Mouse (Mus musculus): ENCODE measurements around the gene Lkaaear1.

Gene Lkaaear1

DNA sequence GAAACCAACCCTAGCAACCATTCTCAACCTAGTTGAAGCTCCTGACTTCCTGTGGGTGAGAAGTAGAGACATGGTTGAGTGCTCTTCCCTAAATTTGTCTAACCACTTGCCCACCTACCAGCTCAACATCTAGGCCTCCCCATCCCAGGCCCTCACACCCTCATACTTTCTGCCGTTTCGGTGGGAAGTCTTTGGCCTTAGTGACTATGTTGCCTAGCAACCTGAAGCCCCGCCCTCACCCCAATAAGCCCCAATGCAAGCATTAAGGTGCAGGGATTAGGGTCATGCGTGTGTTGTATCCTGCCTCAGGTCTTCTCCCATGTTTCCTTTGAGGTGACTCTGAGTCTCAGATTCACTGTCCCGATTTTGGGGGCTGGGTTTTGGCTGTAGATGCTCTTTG lies at the start of gene Lkaaear1:
Gene Lkaaear1 (minus strand): TSS at position 202 of the 400 bp plus-strand sequence.
- DNase-seq (ENCODE audit: low spot score), result no peak

DNA sequence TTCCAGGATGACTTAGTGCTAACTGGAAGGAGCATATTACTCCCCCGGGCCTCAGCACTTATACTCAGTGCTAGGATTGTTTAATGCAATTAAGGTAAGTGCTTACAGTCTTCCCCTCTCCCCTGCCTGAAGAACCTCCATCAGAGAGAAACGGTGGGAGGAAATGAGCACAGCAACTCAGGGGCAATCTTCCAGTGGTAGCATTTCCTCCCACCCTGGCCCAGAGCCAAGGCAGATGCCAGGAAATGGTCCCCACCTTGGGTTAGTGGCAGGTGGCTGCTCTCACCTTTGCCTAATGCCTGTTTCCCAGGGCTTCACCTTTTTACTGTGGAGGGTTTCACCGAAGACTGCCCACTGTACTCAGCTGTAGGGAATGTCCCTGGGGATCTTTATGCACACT lies 31.8 kb upstream of the Lkaaear1 start:
- peak; percentile 26 for DNase-seq (ENCODE audit: low spot score)

DNA sequence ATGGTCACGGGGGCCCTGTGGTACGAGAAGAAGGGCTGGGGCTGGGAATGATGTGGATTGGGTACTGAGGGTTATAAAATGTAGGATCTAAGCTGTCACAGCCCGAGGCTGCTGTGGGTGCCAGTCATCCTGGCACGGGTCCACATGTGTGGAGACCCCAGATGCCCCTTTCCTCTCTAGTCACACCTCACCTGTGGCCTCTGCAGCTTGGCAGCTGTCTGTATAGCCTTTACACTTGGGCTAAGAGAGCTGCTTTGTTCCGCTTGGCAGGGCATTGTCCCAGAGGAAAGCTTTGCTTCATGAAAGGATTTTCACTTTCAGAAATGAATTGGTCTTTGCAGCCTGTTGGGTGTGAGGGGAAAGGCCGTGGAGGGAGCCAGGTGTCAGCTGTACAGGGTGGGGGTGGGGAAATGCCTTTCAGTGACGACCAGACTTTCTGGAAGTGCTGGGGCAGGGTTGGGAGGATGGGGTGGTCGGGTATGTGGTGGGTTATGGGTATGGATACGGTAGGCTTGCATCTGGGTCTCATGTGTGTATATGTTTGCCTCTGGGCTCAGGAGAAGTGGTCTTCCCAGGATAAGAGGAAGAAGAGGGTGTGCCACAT lies 29.5 kb upstream of the Lkaaear1 start:
- no peak for DNase-seq (ENCODE audit: low spot score)

DNA sequence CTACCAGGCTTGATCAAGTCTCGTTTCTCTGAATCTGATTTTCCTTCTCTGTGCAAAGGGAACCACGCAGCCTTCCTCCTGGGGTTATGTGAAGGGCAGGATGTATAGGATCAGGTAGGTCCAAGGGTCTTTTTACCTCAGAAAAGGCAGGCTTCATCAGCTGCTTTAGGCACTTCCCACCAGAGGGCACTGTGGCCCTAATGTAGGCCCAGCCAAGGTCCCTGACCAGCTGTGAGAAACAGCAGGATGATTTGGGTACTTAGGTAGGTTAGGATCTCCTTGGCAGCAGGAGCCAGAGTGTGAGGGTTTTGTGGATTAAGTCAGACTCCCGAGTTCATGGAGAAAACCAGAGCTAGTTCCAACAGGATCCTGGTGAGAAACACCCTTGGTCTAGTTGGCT lies 24.0 kb upstream of the Lkaaear1 start:
- DNase-seq (ENCODE audit: low spot score), result no peak

DNA sequence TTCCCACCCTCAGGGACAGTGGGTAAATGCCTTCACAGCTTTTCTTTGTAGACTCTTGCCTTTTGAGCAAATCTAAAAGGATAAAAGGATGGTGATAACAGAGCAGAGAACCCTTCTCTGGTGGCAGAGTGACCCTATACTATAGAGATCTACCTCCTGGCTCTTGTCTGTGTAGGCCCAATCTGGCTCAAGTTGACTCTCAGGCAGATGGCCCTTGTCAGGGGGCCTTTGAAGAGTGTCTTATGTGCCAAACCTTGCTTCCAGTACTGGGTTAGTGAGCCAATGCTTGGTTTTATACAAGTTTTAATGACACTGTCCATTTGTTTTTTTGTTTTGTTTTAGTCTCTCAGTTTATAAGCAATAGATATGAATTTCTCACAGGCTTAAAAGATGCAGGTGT lies 23.0 kb upstream of the Lkaaear1 start:
- no peak for DNase-seq (ENCODE audit: low spot score)

DNA sequence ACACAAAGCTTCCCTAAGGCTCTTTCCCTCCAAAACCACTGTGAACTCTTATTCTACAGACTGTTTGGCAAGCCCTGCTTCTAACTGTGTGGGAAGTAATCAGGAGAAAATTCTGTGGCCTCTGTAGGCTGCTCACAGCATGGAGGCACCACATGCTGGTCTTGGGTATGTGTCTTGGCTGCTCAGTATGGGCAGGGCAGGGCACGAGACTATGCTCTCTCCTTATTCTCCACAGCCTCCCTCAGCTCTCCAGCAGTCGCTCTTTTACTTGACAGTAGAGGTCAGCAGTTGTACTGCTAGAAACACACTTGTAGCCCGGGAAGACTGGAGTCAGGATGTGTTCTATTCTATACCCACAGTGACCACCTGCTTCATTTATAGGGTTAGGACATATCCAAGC lies 21.8 kb upstream of the Lkaaear1 start:
- no peak for DNase-seq (ENCODE audit: low spot score)

DNA sequence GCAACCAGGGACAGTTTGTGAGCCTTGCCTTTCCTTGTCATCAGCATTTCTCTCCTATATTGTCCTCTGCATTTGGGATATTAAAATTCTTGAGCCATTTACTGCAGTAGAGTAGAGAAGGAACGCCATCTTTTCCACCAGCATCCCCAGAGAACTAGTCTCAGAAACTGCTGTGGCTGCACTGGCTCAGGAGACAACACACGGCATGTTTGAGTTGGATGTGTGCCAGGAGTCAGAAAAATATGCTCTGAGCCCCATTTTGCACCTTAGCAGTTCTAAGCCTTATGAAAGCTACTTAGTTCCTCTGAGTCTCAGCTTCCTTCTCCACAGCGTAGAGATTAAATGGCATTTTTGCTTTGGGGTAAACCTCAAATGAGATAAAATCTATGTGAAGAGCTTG lies 18.7 kb upstream of the Lkaaear1 start:
- DNase-seq (ENCODE audit: low spot score), result no peak

DNA sequence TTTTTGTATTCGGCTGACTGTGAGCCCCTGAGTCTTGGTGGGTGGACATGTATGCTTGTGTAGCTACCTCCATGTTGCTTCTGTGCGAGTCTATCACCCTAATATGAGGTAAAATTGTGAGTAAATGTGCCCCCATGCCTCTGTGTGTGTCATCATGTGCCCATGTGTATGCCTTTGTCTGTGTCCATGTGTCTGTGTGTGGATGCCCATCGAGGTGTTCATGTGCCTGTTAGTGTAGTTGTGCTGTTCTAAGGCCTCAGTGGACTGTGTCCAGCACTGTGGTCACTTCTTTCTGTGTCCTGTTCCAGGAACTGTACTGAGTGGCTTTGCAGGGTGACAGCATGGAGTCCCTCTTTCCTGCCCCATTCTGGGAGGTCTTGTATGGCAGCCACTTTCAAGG lies 17.1 kb upstream of the Lkaaear1 start:
- no peak for DNase-seq (ENCODE audit: low spot score)

DNA sequence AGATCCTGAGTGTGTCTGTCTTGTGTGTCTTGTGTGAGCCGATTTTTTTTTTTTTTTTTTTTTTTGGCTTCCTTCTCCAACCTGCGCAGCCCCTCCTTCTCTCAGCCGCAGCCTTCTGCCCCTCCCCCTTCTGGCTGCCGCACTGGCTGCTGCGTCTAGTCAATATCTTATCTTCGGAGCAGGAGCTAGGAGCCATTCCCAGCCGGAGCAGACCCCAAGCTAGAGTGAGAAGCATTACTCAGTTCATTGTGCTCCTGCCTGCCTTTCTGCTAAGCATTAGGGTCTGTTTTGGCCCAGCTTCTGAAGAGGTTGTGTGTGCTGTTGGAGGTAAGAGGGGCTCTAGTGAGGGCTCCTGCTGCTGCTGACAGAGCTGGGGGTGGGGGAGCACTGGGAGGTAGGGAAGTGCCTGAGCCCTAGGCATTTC lies 16.7 kb upstream of the Lkaaear1 start, which contains the start of gene Oprl1:
Gene Oprl1 (plus strand): TSS at position 114 of the 424 bp plus-strand sequence.
- no peak for DNase-seq (ENCODE audit: low spot score)

DNA sequence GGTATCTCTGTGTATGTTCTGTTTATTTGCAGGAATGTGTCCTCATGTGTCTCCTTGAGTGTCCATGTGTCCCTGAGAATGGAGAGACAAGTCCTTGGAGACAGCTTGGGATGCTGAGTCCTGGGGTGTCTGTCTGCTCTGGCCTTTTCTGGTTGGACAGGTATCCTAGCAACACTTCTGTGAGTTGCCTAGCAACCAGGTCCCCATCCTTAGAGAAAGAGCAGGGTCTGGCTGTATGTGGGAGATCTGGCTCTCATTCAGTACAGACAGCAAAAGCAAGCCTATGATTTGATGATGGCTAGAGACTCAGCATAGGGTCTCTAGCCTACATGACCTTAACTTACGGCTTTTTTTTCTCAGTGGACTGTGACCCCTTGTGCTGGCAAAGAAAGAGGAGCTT lies 15.5 kb upstream of the Lkaaear1 start:
- no peak for DNase-seq (ENCODE audit: low spot score)

DNA sequence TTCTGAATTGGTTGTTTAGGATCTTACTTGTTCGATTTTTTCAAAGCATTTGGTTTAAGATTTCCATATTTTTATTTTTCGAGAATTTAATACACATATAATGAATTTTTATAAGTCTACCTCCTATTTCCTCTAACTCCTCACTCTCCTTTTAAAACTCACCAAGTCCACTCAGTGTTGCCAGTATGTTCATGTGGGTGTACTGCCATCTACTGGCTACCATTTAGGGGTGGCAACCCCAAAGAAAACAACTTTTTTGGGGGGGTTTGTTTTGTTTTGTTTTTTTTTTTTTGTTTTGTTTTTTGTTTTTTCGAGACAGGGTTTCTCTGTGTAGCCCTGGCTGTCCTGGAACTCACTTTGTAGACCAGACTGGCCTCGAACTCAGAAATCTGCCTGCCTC lies 8.4 kb upstream of the Lkaaear1 start:
- DNase-seq (ENCODE audit: low spot score), result peak; percentile 36

DNA sequence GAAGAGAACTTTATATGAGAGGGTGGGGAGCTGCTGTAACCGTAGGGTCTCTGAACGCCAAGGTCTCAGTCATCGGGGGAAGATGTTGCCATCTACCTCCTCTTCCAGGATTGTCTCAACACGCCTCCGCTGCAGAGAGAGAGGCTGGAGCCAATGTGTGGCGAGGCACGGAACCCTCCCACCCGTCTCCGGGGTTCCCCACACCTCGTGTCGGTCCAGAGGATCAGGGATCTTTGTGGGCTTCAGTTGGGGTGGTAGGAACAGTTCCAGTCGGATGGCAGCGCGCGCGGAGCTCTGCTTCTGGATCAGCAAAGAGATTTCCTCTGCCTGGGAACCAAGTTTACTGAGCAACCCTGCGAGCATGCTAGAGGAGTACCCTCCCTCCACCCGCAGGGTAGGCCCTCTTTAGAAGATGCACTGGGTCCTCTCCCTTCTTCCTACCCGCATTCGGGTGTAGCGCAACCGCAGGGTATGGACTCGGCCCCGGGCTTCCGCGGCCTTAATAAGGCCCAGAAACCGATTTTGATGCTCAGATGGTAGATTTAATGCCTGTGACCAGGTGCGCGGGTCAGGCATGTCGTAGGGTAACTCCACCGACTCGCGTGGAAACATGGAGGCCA lies 1.3 kb downstream of the Lkaaear1 start:
- no peak for DNase-seq (ENCODE audit: low spot score)

DNA sequence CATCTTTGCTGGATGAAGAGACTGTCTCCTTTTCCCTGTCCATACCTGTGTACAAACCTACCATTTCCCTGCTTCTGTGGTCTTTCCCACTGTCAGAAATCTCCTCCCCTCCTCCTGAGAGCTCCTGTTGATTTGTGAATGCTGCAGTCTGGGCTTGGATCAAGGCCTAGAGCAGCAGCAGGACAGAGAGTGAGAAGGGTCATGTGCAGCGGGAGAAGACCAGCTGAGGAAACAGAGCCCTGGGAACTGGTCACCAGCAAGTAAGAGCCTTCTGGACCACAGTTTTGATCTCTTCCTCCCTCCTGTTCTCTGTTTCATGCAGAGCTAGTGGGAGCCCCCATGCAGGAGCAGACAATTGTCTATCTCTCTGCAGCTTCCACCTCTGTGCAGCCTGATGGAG lies 2.5 kb downstream of the Lkaaear1 start:
- DNase-seq (ENCODE audit: low spot score), result no peak

DNA sequence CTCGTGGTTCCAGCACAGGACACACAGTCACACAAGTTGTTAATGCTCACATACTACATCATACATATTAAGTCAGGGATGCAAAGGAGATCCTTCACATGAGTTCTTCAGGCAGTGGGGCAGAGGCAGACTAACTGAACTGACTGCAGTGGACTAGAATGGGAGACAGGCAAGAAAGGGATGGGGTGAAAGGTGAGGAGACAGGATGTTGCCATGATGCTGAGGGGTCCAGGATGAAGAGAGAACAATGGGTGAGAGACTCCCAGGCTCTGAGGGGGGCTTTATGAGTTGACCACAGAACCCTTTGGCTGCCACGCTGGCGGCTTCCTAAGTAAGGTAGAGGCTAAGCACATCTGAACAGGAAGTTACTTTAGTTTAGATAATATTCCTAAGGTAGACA lies 3.7 kb downstream of the Lkaaear1 start:
- DNase-seq (ENCODE audit: low spot score), result no peak

DNA sequence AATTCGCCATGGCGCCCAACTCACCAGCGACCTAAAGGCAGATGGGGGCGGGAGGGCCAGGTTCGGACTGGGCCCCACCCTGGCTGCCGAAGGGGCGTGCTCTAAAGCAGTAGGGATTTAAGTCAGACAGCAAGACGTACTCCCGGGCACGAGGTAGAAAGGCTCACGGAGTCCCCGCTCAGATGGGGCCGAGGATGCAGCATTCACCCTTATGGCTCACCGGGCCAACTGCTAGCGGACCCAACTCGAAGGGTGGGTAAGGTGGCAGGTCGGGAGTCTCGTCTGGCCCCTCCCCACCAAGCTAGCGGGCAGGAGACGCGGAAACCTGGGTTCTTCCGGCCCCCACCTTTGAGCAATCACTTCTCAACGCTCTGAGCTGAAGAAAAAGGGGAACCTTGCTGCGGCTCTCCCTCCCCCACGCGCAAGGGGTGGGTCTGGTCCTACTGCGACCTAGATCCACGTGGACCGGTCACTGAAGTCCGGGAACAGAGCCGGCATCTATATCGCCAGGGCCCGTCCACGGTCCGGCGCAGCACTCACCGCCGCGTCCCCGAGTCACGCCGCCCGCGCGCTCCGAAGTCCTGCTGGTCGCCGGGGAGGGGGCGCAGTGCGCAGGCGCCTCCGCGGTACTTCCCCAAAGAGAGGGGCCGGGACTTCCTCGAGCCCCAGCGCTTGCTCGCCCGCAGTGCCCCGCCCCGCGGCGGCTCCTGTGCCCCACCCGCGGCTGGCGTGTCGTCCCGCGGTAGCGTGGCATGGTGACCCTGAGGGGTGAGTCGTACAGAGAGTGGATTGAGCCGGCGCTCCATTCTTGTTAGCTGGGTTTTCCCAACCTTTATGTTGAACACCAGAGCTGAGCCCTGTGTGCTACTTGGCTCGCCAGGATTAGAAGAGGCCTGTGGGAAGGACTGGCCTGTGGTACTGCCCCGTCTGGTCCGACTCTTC lies 4.6 kb downstream of the Lkaaear1 start, which contains the start of gene Rgs19:
Gene Rgs19 (minus strand): TSS at position 639 of the 942 bp plus-strand sequence.
- DNase-seq (ENCODE audit: low spot score), result peak; percentile 87

DNA sequence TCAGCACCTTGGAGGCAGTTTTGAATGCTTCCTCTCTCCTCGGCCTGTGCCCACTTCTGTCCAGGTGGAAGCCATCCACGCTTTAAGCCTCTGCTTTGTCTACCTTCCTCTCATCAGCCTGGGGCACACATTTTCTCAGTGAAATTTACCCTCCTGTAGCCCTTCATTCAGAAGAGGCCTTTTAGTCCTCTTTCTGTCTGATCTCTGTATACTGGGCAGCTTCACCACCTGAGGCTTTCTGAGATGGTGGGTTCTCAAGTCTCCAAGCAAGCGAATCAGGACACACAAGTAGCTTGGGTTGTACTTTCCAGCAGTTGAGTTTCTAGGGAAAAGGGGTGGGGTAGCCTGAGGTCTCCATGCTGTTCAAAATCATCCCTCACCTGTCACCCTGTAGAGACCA lies 5.9 kb downstream of the Lkaaear1 start:
- no peak for DNase-seq (ENCODE audit: low spot score)

DNA sequence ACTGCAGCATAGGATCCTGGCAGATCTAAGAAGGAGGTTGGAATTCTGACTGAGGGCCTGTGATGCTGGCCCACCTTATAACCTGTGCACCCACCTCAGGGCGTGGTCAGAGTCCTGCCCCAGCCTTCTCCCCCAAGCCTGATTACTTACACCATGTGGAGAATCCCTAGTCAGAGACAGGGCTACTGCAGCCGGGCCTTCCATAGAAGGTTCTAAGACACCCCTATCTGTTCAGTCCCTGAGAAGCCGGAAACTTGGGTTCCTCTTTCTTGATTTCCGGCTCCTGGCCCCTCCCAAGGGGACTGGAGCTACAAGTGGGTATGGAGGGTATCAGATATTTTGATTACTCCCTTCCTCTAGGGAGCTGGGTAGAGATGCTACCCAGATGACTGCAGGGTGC lies 6.7 kb downstream of the Lkaaear1 start:
- peak; percentile 40 for DNase-seq (ENCODE audit: low spot score)

DNA sequence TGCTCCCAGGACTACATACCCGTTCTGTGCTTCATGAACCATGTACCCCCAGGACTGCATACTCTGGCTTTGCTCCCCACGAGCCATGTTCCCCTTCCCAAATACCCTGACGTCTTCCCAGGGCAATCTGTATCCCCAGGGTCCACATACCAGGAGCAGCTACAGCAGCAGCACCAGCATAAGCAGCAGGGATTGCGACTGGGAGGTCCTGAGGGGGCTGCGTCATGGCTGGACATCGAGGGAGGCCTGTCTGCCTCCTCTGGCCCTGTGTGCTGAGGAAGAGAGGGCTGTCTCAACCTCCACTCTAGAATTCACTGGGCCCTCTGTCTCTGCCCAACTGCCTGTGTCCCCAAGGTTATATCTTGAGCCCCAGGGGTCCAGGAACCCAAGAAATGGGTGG lies 7.2 kb downstream of the Lkaaear1 start:
- no peak for DNase-seq (ENCODE audit: low spot score)

DNA sequence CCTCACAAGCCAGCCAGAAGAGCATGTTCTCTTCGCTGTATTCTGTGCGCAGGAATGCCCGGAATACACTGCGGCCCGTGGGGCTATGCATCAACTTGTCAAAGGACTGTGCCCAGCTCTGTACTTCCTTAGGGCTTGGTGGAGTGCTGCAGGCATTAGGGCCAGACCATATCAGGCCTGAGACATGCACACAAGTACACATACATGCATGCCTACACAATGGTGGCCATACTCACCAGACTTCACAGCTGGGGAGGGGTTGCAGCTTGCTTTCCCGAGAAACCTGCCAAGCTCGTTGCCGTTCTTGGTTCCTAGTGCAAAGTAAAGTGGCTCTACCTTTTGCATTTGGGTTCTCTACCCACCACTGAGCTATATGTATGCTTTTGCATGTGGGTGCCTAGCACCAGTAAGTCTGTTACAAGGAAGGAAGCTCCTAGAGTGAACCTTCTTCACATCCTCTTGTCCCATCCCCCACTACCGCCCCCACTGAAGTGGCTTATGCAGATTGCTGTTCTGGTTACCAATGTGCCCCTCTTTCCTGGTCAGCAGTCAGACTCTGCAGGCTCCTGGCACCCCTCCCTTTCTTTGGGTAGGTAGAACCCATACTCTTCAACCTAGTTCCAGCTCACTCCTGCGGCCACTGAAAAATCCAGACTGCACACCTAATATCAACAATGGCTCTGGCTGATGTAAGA lies 8.6 kb downstream of the Lkaaear1 start:
- DNase-seq (ENCODE audit: low spot score), result no peak

DNA sequence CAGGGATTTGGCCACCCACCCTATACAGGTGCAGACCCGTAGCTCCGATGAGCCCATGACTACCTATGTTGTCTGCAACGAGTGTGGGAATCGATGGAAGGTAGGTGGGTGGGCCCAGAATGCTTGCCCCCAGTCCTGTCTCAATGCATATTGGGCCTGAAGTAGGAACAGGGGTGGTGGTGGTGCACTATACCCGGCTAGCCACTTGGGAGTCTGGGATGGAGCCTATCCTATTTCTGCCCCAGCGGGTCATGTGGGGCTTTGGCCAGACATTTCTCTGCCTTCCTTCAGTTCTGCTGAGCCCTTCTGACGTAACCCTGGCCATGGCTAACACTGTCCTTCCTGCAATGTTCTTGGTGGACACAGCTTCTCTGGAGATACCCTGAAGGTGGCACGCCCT lies 10.7 kb downstream of the Lkaaear1 start:
- no peak for DNase-seq (ENCODE audit: low spot score)

DNA sequence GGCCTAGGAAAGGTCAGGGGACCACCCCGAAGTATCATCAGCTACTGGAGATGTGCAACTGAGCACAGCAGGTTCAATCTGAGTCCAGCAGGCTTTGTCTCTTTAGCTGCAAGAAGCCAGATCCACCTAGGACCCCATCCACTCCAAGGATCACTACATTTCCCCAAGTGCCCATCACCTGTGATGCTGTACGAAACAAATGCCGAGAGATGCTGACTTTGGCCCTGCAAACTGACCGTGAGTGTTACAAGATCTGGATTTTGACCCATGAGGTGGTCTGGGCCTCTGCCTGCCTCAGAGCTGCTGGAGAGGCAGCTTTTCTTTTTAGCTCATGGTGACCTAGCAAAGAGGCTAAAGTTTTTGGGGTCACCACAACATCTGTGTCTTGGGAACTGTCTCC lies 12.6 kb downstream of the Lkaaear1 start:
- no peak for DNase-seq (ENCODE audit: low spot score)

DNA sequence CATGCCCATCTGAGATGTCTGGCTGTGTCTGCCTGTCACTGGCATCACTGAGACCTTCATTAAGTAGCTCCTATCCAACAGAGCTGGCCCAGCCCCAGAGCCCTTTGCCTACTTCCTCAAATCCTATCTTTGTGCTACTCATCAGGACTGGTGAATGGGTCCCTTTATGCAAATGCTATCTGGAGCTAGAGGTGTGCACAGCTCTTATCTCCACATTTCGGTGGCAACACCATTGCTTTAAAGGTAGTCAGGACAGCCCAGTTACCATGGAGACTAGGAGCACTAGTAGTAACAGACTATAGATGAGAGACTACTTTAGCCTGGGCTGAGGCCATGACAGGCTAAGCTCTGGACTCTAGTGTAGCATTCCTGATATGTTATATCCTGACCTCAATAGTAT lies 13.5 kb downstream of the Lkaaear1 start:
- no peak for DNase-seq (ENCODE audit: low spot score)

All from T-cell, adult 2 months (primary cell).